Mouse (Mus musculus): ENCODE results near the gene 5730522E02Rik.
"Not testable (repeated sequence)": the region's sequence is repeated elsewhere in the genome, so short reads cannot be mapped to it uniquely, and the experiment has no call there.

5730522E02Rik gene

DNA sequence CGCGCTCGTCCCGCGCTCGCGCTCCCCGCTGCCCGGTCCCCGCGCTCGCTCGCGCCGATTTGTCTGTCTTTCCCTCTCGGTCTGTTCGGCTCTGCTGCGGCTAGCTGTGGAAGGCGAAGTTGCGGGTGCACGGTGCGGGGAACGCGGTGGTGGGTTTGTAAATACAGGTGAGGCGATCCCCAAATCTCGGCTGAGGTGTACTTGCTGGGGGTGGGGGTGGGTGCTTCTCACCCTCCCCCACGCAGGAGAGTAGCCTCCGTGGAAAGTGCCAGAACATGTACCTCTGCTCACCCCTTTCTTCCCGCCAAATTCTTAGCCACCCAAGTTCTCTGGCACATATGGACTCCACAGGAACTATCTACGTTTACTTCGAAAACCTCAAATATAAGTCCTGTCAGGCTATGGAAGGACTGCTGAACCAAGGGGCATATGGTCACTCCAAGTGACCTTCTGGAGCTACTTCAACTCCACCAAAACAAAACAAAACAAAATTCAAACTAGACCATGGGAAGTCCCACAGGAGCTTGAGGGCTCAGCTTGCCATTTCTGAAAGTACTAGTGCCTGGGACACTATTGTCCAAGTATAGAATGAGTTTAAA is at the start of gene 5730522E02Rik:
TSS of gene 5730522E02Rik (minus strand) at position 182 of the 599 bp plus-strand sequence.
- in situ Hi-C loops (cut with MseI, MboI): no loop called here

DNA sequence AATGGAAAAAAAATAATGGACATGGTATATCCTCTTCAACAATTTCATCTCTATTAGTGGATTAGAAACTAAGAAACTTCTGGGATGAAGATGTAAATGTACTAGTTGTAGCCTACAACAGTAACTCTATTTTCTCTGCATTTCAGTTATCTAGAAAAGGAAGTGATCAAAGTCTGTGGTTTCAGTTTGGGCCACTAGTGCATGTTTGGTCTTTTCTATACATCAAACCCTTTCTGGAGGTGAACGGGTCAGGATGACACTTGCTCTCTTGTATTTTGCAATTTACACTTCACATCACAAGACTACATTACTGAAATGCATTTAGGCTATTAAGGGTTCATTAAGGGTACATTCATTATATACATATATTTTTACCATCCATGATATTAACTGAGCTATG is 26.0 kb upstream of the 5730522E02Rik start:
- in situ Hi-C loops (cut with MseI, MboI): no loop called here

DNA sequence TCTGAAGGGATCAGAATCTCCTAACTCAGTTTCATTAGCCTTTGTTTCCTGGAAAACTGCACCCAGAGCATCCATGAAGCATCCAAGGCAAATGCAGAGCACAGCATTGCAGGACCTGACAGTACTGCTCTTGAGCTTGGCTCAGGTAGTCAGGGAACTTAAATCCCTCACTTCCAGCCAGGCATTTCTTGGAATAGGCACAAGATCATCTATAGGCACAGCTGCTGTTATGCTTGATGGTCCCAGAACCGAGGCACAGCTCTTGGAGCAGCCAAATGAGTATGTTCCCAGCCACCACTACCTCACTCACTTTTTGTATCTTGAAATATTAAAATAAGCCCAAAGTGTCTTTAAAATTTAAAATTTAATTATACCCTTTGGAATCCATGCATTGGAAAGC is 19.3 kb upstream of the 5730522E02Rik start:
- in situ Hi-C loops (cut with MseI, MboI): no loop called here

DNA sequence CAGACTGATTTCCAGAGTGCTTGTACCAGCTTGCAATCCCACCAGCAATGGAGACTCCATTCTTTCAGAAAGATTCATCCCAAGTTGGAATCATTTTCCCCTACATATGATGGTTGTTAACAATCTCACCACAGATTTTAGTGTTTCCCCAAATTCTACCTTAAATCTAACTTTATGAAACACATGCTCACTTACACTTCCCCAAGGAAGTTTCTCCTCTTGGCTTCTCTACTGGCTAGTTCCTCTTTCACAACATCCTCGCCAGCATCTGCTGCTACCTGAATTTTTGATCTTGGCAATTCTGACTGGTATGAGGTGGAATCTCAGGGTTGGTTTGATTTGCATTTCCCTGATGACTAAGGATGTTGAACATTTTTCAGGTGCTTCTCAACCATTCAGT is 3.1 kb upstream of the 5730522E02Rik start:
- in situ Hi-C loops (cut with MseI, MboI): not testable (repeated sequence)

DNA sequence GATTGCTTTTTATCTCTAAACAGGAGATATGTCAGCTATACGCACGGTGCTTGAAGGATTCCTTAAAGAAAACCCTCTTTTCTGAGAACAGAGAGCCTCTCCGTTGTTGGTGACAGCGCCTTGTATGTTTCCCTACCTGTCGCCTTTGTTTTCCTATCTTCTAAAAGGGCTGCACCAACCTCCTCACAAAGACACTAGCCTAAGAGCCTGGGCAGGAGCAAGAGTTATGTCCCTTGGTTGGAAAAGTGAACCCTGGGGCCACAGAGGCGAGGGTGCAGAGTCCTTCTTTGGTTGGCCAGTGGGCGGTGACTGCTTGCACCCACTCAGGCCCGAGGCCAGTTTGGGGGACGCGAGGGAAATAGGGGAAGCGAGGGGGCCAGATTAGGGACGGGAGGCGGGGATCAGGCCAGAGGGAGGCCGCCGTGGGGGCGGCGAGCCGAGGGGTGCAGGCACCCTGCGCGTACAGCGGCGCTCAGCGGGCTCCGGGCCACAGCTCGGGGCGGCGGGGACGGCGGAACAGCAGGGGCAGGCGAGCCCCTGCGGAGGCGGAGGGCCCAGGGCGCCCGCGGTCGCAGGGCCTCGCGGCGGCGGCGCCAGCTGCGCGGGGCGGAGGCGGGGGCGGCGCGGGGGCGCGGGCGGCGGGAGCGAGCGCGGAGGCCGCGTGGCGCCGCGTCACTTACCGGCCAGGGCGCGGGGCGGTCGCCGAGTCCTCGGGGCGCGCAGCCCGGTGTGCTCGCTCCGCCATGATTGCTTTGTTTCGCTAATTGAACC is 567 bp downstream of the 5730522E02Rik start:
- in situ Hi-C loops (cut with MseI, MboI): no loop called here

DNA sequence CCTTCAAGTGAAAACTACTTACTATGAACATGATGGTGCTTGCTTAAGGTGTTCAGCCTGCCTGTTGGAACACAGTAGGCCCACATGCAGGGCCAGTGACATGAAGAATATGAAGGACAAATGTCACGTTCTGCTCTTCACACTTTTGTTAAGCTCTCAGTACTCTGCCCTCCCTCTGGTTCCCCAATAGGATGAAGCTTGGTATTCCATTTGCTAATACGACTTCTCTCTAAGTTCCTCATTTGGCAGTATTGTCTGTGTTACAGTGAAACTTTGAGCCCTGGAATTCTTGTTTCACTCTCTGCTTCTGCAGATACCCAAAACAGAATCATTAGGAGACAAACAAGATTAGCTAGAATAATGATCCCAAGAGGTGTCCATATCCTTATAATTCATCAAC is 7.1 kb downstream of the 5730522E02Rik start:
- in situ Hi-C loops (cut with MseI, MboI): no loop called here

DNA sequence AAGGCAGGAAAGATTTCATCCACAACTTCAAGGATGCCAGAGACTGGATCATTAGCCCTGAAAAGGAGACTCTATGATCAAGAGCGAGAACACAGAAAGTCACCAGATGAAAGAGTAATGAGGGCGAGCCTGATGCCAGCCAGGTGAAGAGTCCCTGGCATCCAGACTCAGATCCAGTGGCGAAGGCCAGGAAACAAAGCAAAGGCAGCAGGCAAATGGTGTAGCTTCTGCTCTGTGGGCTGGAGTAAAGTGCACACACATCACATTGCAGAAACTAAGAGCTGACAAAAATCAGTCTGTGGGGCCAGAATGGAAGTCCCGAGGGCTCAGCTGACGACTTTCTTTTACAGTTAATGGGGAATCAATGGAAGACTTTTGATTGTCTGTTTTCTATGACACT is 7.7 kb downstream of the 5730522E02Rik start:
- in situ Hi-C loops (cut with MseI, MboI): no loop called here

DNA sequence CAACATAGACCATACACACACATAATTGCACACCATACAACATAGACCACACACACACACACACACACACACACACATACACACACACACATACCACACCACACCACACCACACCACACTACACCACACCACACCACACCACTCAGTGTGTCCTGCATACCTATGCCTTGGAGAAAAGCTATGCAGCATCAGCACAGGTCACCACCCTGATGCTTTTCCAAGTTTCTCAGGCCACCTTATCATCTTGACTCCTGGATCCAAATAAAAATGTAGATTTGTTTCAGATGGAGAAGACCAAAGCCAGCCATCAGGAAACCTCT is 8.8 kb downstream of the 5730522E02Rik start:
- in situ Hi-C loops (cut with MseI, MboI): no loop called here

DNA sequence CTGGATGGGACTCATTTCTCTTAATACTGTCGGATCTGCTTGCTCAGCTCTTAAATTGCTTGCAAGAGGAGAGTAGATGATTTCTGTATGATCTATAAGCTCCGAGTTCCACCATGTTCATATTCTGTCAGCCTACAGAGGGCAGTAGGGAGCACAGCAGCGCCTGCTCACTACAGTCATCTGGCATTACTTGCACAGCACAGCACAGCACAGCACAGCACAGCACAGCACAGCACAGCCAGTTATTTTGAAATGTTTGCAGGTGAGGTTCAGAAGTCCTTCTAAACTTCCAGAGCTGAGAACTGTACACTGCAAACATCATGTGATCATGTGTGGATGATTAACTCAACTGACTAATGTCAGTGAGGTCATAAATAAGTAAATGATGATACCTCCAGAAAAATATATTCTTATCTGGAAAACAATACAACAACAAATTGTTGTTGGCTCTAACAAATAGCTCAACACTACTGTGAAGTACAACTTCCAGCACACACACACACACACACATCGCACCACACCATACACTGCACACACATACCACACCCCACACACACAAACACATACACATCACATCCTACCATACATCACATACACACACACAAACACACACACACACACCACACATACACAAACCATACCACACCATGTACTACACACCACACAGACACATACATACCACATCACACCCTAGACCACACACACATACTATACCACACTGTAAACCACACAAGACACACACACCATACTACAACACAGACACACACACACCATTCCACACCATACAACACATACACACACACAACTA is 9.4 kb downstream of the 5730522E02Rik start:
- in situ Hi-C loops (cut with MseI, MboI): no loop called here

DNA sequence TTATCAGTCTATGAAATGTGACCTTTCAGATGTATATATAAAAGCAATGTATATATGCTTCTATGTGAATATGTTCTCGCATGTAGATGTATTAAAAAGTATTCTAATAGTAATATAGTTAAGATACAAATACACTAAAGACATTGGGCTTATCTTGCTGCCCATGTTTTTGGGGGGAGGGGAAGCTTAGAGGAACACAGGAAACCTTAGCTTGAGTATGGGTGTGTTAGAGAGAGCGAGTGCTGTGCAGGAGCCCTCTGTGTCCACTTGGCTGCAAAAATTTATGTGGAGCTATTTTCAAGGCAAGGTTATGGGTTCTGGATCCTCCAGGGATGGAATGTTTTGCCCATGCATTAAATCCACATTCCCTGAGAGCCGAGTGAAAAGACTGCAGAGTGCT is 15.1 kb downstream of the 5730522E02Rik start:
- in situ Hi-C loops (cut with MseI, MboI): no loop called here

DNA sequence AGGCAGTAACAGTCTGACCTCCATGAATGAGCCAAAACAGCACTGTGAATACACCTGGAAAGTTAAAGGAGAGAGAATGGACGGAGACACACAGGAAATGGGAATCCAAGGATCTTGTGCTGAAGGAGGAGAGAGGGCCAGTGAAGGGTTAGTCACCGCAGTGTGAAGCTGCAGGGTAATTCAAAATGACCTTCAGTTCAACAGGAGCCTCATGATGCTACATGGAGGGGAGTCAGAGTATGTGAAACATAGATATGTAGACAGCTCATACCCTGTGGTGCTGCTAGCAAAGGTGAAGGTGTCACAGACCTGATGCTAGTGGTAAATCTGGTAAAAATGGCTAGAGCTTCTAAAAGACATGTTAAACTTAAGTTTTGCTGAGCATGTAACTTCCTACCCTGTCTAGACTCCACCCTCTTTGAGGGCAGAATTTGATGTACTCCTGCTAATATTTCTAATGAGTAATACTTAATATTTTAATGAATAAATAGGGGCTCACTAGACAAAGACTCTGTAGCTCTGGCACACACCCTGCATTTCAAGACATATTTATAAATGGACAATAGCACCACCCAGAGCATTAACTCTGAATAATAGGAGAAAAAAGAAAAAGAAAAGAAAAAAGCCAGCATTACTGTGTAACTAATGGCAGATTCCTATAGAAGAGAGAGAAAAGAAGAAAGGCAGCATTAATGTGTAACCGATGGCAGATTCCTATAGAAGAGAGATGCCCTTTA is 23.2 kb downstream of the 5730522E02Rik start:
- in situ Hi-C loops (cut with MseI, MboI): no loop called here

DNA sequence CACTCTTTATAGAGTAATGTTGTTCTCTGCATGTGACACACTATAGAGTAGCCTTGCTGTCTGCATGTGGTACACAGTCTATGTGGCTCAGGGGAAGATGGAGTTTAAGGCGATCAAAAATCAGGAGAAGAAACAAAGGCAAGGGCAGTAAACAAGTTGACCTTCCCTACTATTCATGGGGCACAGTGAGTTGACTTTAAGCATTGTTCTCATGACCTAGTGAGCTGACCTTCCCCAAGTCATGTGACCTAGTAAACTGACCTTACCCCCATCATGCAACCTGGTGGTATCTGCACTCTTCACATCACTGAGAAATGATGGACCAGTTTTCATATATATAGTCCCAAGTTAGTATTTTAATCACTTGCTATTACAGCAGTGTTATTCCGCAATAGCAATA is 40.0 kb downstream of the 5730522E02Rik start:
- in situ Hi-C loops (cut with MseI, MboI): no loop called here

DNA sequence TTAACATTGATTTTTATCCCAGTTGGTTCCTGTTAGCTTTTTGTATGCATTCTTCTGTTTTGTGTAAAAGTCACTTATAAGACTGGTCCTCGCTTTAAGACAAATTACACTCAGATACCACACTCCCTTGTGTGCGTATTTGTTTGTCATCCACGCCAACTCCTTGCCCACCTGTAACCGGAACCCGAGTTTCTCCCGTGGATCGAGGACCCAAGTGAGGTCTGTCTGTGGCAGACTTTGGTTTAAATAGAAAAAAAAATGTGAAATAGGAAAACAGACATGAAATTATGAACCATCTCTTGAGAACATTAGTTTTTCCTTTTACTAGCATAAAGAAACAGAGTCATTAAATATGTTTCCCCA is 43.0 kb downstream of the 5730522E02Rik start:
- in situ Hi-C loops (cut with MseI, MboI): no loop called here

DNA sequence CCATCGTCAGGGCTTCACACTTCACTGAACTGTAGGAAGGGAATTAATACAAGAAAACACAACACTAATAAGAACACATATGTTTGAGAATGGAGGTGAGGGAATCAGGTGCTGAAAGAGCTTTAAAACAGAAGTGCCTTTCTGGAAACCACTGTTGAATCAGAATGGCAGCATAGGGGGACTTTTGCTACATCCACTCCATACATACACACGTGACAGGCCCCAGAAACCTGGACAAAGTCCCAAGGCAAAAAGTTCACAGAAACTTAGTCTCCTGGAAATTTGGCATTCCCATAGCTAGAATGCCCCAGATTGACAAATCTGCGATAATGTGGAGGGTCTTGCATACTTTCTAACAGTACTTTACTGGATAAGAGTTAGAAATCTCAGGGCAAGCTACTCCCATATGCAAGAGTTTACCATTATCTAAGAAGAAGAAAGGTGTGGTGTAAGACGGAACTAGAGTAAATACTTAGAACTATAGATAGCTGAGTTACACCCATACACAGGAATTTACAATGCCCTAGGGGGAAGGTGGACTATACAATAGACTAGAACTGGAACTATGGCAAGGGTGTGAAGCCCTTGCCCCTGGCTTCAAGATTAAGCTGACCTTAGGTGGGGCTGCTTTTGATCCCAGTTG is 43.5 kb downstream of the 5730522E02Rik start:
- in situ Hi-C loops (cut with MseI, MboI): no loop called here

DNA sequence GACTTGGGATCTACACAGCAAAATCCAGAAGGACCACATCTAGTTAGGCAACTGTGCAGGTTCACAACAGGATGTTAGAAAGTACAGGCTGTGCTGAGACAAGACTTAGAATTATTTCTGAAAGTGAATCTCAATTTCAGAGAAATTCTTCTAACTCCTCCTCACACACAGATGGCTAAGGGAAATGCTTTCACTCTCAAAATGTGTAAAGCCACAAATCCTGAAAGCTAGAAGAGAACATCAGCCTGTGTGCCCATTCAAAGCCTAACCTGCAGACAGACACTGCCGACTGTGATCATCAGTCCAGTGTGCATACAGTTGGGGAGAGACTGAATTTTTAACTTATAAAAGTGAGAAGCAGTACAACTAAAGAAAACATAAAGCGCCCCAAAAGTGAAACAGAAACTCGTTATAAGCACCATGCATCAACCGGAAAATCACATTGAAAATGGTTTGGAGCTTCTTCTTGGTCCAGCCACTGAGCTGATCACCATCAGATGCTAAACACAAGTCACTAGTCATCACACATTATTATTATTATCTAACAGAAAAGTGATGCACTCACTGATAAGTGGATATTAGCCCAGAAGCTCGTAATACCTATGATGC is 45.8 kb downstream of the 5730522E02Rik start:
- in situ Hi-C loops (cut with MseI, MboI): no loop called here

DNA sequence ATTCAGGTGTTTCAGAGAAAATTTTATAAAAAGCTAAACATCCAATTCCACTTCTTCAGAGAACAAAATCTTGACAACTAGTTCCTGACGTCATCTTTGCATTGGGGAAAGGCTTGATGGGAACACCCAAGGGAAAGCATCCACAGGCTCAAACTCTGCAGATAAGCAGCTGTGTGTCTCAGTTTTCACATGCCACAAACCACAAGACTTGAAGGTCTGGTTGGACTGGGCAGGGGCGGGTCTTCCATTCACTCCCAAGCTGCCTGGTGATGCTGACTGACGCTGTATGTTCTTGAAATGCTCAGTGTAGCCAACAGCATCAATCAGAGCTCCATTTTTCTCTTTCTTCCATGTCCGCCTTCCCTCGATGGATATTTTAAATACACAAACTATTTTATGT is 49.2 kb downstream of the 5730522E02Rik start:
- in situ Hi-C loops (cut with MseI, MboI): no loop called here

DNA sequence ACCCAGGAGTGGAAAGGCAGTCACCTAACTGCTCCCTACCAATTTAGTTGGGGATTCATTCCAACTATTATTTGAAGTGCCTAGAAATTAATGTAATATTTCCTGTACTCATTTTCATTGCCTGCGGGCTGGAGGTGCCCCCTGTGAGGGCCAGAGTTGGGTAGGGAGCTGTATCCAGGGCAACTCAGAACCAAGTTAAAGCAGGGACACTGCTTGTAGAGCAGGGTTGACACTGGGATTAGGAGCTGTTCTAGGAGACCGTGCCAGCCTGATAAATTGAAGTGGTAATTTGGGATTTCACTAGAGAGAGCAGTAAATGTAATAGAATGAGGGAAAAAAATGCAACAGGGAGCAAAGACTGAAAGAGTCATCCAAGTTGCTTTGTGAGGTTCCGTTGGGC is 51.5 kb downstream of the 5730522E02Rik start:
- in situ Hi-C loops (cut with MseI, MboI): no loop called here

DNA sequence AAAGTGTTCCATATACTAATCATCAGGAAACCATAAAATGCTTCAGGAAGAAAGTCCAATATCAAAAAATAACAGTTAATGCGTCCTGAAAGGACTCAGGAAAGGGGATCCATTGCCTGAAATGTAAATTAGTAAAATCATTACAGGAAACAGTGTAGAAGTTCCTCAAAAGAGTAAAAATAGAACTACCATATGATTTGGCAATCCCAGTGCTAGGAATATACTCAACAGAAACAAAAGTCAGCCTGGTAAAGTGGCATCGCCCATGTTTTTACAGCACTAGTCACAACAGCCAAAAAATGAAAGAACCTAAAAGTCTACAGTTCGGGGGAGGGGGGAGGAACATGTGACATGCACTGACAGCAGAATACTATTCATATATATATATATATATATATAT is 70.5 kb downstream of the 5730522E02Rik start:
- in situ Hi-C loops (cut with MseI, MboI): no loop called here

DNA sequence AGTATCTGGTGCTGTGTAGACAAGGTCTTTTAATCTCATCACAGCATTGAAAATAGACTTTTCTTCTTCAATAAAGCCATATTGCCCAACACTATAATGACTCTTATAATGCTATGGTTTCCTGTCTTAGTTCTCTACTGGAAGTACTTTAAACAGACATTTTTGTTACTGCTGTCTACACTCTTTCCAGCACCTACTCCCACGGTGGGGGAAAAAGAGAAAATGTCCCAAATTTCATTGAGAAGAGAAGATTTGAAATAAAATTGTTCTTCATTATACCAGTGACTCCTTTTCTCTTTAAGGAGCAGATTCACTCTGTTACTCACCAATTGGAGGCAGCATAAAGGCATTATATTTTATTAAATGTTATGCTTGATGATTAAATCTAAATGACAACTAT is 72.5 kb downstream of the 5730522E02Rik start:
- in situ Hi-C loops (cut with MseI, MboI): no loop called here

DNA sequence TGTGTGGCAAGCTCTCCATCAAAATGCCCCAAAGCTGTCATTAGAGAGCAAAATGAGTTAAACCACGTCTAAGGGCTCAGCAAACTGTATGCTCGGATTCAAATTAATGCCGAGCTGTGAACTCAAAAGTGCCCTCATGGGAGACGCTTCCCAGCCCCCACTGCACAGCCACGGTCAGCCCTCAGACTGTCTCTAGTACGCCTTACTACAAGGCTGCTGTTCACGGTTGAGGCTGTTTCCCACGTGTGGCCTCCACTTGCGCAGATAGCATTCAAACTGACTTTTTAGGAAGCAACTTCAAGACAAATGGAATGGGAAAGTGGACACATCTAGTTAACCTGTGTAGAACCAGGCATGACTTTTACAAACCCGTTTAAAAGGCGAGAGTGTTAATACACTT is 79.7 kb downstream of the 5730522E02Rik start:
- in situ Hi-C loops (cut with MseI, MboI): no loop called here

DNA sequence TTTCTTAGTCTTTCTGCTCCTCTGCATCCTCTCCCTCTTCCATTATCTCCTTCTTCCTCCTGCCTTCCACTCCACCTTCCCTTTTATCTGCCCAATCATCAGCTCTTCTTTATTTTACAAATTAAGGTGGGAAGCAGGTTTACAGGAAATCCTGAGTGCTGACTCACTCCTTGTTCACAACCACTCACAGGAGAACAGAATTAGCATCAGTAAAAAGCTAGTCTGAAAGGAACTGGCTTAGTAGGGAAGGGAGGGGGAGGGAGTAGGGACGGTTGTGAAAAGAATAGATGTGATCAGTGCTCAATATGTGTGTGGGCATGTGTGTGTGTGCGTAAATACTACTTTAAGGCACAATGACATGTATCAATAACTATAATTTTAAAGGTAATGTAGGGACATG is 81.5 kb downstream of the 5730522E02Rik start:
- in situ Hi-C loops (cut with MseI, MboI): no loop called here

Data from mouse trophoblast stem cell (cell line).